Mouse (Mus musculus) hindbrain, embryonic 16.5 days (tissue): ENCODE data around the gene Olfr65. TPM values are rescaled to one million over a fixed set of nuclear protein-coding genes. Genes with fewer than 3 reads are reported as not detected.

Experiments used
- ATAC-seq: fragments of 200-750 bp; cut with Nextera tagmentation; 2 replicates; pipeline ENCODE4 v1.8.0; 2017; ENCODE audit warnings: moderate TSS enrichment, moderate library complexity
- H3K27ac ChIP-seq: fragments of 300-500 bp; sonication (generic); 2 replicates; pipeline ENCODE4 v1.5.1; 2014; ENCODE audit warnings: low read depth, mild to moderate bottlenecking, control low read depth, low read length, moderate library complexity
- H3K27me3 ChIP-seq: fragments of 300-500 bp; sonication (generic); replicated peaks from 2 replicates; pipeline ENCODE4 v1.6.1; 2014; ENCODE audit warnings: low read length; ENCODE audit not compliant: control insufficient read depth, insufficient read depth
- H3K36me3 ChIP-seq: fragments of 300-500 bp; sonication (generic); 2 replicates; pipeline ENCODE4 v1.6.1; 2014; ENCODE audit warnings: mild to moderate bottlenecking, low read length, moderate library complexity, mixed read lengths; ENCODE audit not compliant: control insufficient read depth, insufficient read depth
- H3K4me1 ChIP-seq: fragments of 300-500 bp; sonication (generic); 2 replicates; pipeline ENCODE4 v1.6.1; 2014; ENCODE audit warnings: low read depth, low read length; ENCODE audit not compliant: control insufficient read depth, insufficient read depth
- H3K4me2 ChIP-seq: fragments of 300-500 bp; sonication (generic); 2 replicates; pipeline ENCODE4 v1.6.1; 2014; ENCODE audit warnings: mild to moderate bottlenecking, low read length, control low read depth, moderate library complexity
- H3K4me3 ChIP-seq: fragments of 300-500 bp; sonication (generic); 2 replicates; pipeline ENCODE4 v1.5.1; 2014; ENCODE audit warnings: mild to moderate bottlenecking, low read length, control low read depth, moderate library complexity
- H3K9ac ChIP-seq: fragments of 300-500 bp; sonication (generic); 2 replicates; pipeline ENCODE4 v1.6.1; 2014; ENCODE audit warnings: low read depth, mild to moderate bottlenecking, control low read depth, low read length, moderate library complexity
- H3K9me3 ChIP-seq: fragments of 300-500 bp; sonication (generic); 2 replicates; pipeline ENCODE4 v1.6.1; 2014; ENCODE audit warnings: mild to moderate bottlenecking, low read length, moderate library complexity; ENCODE audit not compliant: control insufficient read depth
- WGBS: fragments of 180-500 bp; shearing (Covaris S2); extraction: QIAGEN DNeasy Blood & Tissue Kit; methylation state at CpG from one replicate; pipeline ENCODE4 v1.1.7; 2014; 5-methylcytosine and 5-hydroxymethylcytosine counted together
- polyA plus RNA-seq: library from polyadenylated mRNA; unstranded; fragments of >200 nt; fragmentation: Nextera tagmentation; extraction: Ambion mirVana; gene quantifications from 2 replicates; pipeline ENCODE4 v1.2.1, GENCODE M21; 2015

Olfr65 gene
- polyA plus RNA-seq = not detected in 2 replicates

DNA sequence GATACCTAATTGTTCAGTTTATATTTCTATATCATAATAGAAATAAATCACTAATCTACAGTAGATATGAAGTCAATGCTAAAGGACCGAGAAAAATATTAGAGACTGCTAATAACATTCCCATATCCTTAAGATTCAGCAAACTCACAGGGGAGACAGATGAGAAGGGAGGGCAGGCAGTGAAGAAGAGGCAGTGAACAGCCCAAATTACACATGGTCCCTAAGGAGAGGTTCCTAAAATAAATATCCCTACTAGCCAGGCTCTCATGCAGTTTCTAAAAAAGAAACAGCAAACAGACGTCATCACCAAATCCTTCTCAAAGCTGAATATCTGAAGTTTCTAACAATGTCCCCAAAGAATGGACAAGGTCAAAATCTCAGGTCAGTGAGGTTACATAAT lies at the start of gene Olfr65:
TSS of gene Olfr65 (plus strand) at position 301 of the 400 bp plus-strand sequence.
- 80% methylated on average over 2 of the region's 2 CpGs for WGBS
- H3K4me2 ChIP-seq = no peak within 1 kb of the TSS
- H3K27me3 ChIP-seq = no peaks in the 10 kb centered on the region
- no peak within 1 kb of the TSS for H3K9ac ChIP-seq
- H3K36me3 ChIP-seq = no peaks in the 10 kb centered on the region
- H3K4me1 ChIP-seq = no peaks in the 10 kb centered on the region
- H3K4me3 ChIP-seq = no peak within 1 kb of the TSS
- H3K27ac ChIP-seq = no peak within 1 kb of the TSS
- H3K9me3 ChIP-seq = no peaks in the 10 kb centered on the region
- no peak for ATAC-seq

- Histone ChIP-seq H3K9ac (no peak overlapping the region), H3K4me1 (no peaks in the 10 kb centered on the region), H3K27ac (no peak overlapping the region), H3K4me2 (no peak overlapping the region), H3K36me3 (no peaks in the 10 kb centered on the region), H3K9me3 (no peaks in the 10 kb centered on the region), H3K4me3 (no peak overlapping the region), H3K27me3 (no peaks in the 10 kb centered on the region)
- 73% methylated on average over 1 of the region's 1 CpGs for whole genome bisulfite sequencing
- no peak for ATAC-seq
These were observed 48.6 kb upstream of the Olfr65 start for GRCm38 (mm10) chr7:103854669-103855068.

DNA sequence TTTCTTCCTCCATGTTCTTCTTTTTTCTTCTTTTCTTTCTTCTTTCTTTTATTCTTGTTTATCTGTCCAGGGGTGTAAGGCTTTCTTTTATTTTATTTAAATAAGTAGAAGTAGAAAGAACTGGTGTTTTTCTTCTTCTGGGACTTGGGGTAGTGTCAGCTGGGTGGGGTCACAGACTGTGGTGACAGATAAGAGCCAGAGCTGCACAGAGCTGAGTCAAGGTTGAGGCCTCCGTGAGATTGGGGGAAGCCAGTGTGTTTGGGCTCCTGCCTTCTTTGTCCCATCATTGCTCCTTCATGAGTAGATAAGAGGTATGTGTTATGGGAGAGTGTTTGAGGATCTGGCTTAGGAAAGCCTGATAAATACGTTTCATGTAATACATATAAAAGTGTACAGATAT lies 44.2 kb upstream of the Olfr65 start:
- no peaks in the 10 kb centered on the region for H3K9me3 ChIP-seq
- H3K4me2 ChIP-seq = no peak overlapping the region
- no peaks in the 10 kb centered on the region for H3K27me3 ChIP-seq
- no peak overlapping the region for H3K4me3 ChIP-seq
- no peak overlapping the region for H3K27ac ChIP-seq
- H3K9ac ChIP-seq = no peak overlapping the region
- H3K4me1 ChIP-seq = no peaks in the 10 kb centered on the region
- 78% methylated on average over 2 of the region's 2 CpGs for whole genome bisulfite sequencing
- H3K36me3 ChIP-seq = no peaks in the 10 kb centered on the region
- ATAC-seq = no peak

GRCm38 (mm10) chr7:103860855-103861254 lies 42.4 kb upstream of the Olfr65 start:
- WGBS = 53% methylated on average over 1 of the region's 1 CpGs
- H3K27ac ChIP-seq = no peak overlapping the region

GRCm38 (mm10) chr7:103861531-103861930 lies 41.8 kb upstream of the Olfr65 start:
- H3K4me3 ChIP-seq = no peak overlapping the region
- no peaks in the 10 kb centered on the region for H3K27me3 ChIP-seq
- 86% methylated on average over 3 of the region's 3 CpGs for WGBS
- no peaks in the 10 kb centered on the region for H3K9me3 ChIP-seq
- H3K9ac ChIP-seq = no peak overlapping the region
- H3K4me2 ChIP-seq = no peak overlapping the region
- H3K36me3 ChIP-seq = no peaks in the 10 kb centered on the region
- no peaks in the 10 kb centered on the region for H3K4me1 ChIP-seq
- ATAC-seq = no peak
- H3K27ac ChIP-seq = no peak overlapping the region

More at GRCm38 (mm10) chr7:103860855-103861254, 42.4 kb upstream of the Olfr65 start:
- H3K36me3 ChIP-seq = no peaks in the 10 kb centered on the region
- H3K4me3 ChIP-seq = no peak overlapping the region
- no peak for ATAC-seq
- H3K27me3 ChIP-seq = no peaks in the 10 kb centered on the region
- no peaks in the 10 kb centered on the region for H3K4me1 ChIP-seq
- H3K4me2 ChIP-seq = no peak overlapping the region
- no peak overlapping the region for H3K9ac ChIP-seq
- H3K9me3 ChIP-seq = no peaks in the 10 kb centered on the region

DNA sequence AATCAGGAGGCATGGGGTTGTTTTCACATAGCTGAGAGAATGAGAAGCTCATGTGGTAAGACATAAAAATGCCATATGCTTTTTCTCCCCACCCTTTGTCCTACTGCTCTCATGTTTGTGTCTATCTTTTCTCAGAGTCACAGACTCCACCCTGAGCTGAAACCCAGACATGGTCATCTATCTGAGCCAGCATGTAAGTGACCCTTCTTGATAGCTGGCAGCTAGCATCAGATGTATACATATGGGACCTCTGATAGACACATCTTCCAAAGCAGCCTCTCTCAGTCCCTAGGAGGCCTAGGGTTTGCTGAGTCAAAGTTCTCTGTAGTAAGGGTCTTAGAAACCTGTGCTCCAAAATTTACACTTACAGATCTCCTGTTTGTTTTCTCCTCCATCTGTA lies 37.6 kb upstream of the Olfr65 start:
- Histone ChIP-seq H3K9me3 (no peaks in the 10 kb centered on the region), H3K9ac (no peak overlapping the region), H3K36me3 (no peaks in the 10 kb centered on the region), H3K4me3 (no peak overlapping the region), H3K27ac (no peak overlapping the region), H3K4me2 (no peak overlapping the region), H3K4me1 (no peaks in the 10 kb centered on the region), H3K27me3 (no peaks in the 10 kb centered on the region)
- no peak for ATAC-seq

- no peak overlapping the region for H3K4me2 ChIP-seq
- H3K9me3 ChIP-seq = no peaks in the 10 kb centered on the region
- H3K4me3 ChIP-seq = no peak overlapping the region
- no peak overlapping the region for H3K9ac ChIP-seq
- H3K27ac ChIP-seq = no peak overlapping the region
- no peak for ATAC-seq
- no peaks in the 10 kb centered on the region for H3K4me1 ChIP-seq
- no peaks in the 10 kb centered on the region for H3K36me3 ChIP-seq
- no peaks in the 10 kb centered on the region for H3K27me3 ChIP-seq
These were observed 32.6 kb upstream of the Olfr65 start for GRCm38 (mm10) chr7:103870667-103871066.

DNA sequence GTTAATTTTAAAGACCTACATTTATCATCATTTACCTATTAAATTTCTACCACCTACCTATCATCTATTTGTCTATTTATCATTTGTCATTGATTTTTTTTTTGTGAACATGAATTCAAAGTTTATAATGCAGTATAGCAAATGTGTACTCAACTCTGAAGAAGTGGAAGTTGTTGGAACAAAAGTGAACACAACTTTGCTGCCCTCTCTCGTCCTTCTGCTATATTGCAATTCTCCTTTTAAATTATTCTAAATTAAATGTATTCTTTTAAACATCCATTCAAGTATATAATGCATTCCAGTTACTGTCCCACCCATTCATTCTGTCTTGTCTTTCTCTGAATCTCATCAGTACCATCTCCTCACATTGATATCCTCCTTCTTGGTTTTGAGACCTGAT lies 30.2 kb upstream of the Olfr65 start:
- Histone ChIP-seq H3K27me3 (no peaks in the 10 kb centered on the region), H3K36me3 (no peaks in the 10 kb centered on the region), H3K27ac (no peak overlapping the region), H3K4me3 (no peak overlapping the region), H3K4me2 (no peak overlapping the region), H3K9me3 (no peaks in the 10 kb centered on the region), H3K9ac (no peak overlapping the region), H3K4me1 (no peaks in the 10 kb centered on the region)
- WGBS = 8% methylated on average over 1 of the region's 1 CpGs
- ATAC-seq = no peak

DNA sequence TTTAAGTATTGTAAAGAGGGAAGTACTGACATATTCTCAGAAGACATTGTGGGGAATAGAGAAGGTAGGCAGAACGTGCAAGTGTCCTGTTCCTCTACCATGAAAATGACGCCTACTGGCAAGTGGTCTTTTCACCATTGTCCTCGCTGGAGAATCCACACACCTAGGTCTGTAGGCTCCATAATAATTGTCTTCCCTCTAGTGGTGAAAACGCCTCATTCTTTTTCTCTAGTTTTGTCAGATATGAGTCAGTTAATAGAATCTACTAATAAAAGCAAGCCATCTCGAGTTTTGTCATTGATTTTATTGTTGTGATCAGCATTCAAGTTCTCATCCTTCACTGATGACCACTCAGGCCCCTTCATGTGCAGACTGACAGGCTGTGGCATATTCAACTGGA lies 28.8 kb upstream of the Olfr65 start:
- no peak overlapping the region for H3K4me2 ChIP-seq
- no peak overlapping the region for H3K27ac ChIP-seq
- 54% methylated on average over 5 of the region's 5 CpGs for WGBS
- H3K36me3 ChIP-seq = no peaks in the 10 kb centered on the region
- no peaks in the 10 kb centered on the region for H3K27me3 ChIP-seq
- H3K4me3 ChIP-seq = no peak overlapping the region
- H3K9ac ChIP-seq = no peak overlapping the region
- no peaks in the 10 kb centered on the region for H3K4me1 ChIP-seq
- H3K9me3 ChIP-seq = no peaks in the 10 kb centered on the region
- ATAC-seq = no peak

DNA sequence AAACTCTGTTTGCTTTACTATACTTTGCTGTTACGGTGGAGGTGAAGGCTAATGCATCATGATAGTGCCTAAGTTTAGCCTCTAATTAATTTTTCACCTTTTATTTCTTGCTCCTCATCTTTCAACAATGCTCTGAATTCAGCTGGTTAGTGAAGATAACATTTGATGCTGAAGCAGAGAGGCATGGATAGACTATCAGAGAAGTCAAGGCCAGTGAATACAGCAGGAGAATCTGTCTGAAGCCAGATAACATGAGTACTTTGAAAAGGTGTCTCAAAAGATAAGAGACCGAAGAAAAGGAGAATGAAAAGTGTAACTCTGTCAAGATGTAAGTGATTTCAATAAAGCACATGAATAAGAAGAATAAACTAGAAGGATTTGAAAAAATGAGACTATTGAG lies 26.2 kb upstream of the Olfr65 start:
- no peak overlapping the region for H3K9ac ChIP-seq
- 88% methylated on average over 2 of the region's 2 CpGs for WGBS
- H3K27ac ChIP-seq = no peak overlapping the region
- no peak overlapping the region for H3K4me2 ChIP-seq
- ATAC-seq = no peak
- H3K36me3 ChIP-seq = no peaks in the 10 kb centered on the region
- no peaks in the 10 kb centered on the region for H3K9me3 ChIP-seq
- H3K4me1 ChIP-seq = no peaks in the 10 kb centered on the region
- no peaks in the 10 kb centered on the region for H3K27me3 ChIP-seq
- H3K4me3 ChIP-seq = no peak overlapping the region
